Mouse (Mus musculus) kidney, postnatal 10 days (tissue): ENCODE data around the gene Bphl.

Experiments used
- DNase-seq: peaks from one replicate; pipeline ENCODE4 v3.0.0; 2021; ENCODE audit warnings: mixed read lengths

The Bphl gene

DNA sequence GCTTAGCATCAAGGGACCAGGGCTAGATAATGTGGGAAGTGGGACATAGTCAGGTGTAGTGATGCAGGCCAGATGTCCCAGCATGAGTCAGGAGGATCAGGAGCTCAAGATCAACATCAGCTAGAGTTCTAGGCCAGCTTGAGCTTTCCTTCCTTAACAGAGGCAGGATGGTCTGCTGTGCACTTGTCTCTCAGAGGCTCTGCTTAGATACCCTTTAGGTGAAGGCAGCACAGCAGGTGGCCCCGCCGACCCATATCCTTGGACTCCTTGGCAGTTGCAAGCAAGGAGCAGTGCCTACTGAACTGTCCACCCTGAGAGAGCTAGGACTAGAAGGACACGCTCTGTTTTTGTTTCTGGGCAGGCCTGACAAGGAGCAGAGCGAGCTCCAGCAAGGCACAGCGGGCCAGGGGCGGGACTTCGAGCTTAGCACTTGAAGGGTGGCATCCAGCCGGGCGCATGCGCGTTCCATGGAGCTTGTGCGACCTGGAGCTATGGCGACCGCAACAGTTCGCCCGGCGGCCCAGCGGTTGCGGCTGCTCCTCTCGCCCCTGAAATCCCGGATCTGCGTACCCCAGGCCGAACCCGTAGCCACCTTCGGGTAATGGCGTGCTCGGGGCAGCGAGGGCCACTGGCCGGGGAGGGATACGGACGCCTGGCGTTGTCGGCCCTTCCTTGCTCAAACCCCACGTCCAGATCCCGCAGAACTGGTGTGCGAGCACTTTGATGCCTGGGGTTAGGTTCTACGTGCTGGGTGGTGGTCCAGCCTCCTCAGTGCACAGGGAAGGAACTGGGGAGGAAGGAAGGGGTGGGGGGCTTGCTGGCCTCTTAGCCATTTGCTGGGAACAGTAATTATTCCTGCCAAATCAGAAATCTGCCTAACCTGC, at the start of gene Bphl:
Gene Bphl (plus strand): TSS at position 426 of the 884 bp plus-strand sequence.
- peak; percentile 96 for DNase-seq

DNA sequence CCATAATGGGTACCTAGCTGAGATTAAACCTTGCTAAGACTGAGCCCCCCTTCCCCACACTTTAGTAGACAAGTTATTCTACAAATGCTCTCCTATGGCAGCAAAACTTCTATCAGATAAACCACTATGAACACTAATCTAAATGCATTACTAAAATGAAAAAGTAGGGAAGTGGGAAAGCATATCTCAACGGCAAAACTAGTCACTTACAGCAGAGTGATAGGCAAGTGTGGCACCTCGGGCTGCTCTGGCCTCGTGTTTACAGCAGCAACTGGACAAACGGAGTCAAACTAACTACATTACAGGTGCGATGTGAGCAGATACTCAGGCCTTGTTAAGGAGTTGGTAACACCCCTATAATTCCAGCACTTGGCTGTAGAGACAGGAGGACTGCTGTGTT, 47.8 kb upstream of the Bphl start:
- no peak for DNase-seq

GRCm38 (mm10) chr13:33995197-33995596, 42.2 kb upstream of the Bphl start:
- DNase-seq, result peak; percentile 88

DNA sequence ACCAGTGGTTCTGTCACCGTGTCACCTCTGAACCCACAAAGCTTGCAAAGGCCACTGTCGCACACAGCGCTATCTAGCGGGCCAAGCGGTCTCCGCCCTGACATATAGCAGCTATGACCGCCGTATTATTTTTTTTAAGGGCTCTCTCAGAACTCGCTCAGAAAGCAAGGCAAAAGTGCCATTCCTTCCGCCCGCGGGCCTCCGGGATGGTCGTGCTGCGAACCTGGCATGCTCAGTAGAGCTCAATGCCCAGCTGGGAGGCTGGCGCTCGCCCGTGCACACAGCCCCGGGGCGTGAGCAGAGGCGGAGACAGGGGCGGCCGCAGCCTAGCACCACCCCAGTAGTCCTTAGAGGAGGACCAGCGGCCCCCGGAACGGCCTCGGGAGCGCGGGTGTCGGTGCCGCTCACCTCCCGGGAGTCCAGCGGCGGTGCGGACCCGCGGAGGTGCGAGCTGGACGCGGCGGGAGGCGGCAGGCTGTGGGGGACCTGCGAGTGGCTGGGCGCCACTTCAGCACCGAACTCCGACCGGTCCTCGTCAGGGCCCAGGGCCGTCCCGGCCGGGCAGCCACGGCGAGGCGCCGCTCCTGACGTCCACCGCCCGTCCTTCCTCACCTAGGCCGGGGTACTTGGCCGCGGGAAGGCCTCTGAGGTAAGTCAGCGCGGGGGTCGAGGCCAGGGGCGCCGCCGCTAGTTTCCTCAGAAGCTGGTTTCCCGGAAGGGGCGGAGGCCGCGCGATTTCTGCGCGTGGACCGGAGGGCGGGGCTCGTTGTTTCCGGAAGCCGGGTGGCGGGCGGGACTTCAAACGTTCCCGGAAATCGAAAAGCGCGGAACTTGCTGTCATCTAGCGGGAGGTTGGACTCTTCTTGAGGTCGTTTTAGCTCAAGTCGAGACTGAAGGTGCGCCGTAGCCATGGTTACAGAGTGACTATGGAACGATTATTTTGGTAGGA, 35.1 kb upstream of the Bphl start, which contains the start of the genes Ripk1 and Serpinb6a:
Gene Ripk1 (plus strand): TSS at position 306 of the 949 bp plus-strand sequence.
Gene Serpinb6a (minus strand): TSS at position 737 of the 949 bp plus-strand sequence.
- DNase-seq, result peak; percentile 94

DNA sequence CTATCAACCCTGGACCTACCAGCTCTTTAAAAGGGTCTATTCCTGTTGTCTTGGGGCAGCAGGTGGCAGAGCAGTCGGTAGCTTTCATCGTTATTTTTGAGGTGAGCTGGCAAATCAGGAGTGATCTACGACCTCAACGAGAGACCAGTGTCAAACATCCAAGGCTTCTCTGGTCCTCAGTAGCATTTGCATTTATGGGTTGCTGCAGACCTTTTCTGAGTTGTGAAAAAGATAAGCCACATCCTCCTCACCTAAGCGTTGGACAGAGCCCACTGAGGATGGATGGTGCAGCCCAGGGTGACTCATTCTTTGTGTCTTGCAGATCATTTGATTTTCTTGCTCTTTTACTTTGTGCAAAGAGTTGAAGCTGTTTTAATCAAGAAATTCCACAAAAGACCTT, 34.3 kb upstream of the Bphl start:
- DNase-seq, result no peak

- no peak for DNase-seq
These were observed 30.2 kb upstream of the Bphl start for GRCm38 (mm10) chr13:34007234-34007633.

- no peak for DNase-seq
These were observed 20.3 kb upstream of the Bphl start for GRCm38 (mm10) chr13:34016927-34017569.

DNA sequence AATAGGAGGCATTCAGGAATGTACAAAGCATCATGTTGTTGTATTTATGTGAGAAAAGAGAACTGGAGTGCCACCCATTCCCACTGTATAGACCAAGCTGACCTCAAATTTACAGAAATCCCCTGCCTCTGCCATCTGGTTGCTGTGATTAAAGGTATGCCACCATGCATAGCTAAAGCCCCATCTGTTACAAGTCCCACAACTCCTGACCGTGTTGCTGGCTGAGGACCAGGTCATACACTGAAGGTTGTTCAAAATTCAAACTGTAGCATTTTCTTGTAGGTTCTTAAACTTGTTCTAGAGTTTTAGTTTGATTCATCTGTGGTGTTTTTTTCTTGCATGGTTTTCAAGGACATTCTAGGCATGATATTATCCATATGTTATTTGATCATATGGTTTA, 18.9 kb upstream of the Bphl start:
- DNase-seq, result no peak

DNA sequence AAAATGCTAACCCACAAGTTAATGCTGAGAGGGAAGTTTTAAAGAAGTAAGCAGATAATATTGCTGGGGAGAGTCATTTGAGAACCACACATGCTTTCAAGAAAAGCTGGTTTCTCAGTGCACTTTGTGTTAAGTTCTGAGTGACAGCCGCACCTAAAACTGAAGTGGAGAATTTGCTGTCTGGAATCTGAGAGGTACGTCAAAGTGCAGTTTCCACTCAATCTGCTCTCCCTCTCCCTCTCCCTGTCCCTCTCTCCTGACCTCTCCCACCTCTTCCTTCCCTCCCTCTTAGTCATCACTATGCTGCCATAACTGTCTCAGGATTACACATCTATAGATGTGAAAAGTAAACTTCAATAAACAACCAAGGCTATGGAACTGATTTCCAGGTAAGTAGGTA, 15.4 kb upstream of the Bphl start:
- DNase-seq, result no peak

DNA sequence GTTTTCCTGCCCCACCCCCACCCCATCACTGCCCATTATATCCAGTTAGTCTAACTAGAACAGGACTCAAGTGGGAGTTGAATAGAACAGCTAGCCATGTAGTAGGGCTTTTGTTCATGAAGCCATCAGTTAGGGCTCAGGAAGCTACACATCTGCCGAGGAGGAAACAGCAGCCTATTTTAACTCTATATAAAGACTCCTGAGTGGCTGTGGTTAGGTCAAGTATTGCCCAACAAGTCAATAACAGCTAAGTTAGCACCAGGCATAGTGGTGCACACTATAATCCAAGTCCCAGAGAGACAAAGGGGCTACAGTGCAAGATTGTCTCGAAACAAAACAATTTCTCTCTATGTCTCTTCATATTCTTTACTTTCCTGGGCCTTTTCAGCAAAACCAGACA, 5.4 kb upstream of the Bphl start:
- no peak for DNase-seq

DNA sequence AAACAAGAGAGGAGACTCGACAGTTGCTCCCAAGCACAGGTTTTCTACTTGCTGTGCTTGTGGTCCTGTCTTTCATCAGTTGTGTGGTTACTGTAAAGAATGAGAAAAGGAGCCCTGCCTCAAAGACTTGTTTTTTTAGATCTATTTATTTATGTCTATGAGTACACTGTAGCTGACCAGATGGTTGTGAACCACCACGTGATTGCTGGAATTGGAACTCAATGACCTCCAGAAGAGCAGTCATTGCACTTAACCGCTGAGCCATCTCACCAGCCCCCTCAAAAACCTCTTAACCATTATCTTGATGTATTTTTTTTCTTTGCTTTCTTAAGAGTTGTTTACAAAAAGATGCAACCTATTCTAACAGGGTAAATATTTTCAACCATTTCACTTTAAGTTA, 2.0 kb upstream of the Bphl start:
- no peak for DNase-seq

DNA sequence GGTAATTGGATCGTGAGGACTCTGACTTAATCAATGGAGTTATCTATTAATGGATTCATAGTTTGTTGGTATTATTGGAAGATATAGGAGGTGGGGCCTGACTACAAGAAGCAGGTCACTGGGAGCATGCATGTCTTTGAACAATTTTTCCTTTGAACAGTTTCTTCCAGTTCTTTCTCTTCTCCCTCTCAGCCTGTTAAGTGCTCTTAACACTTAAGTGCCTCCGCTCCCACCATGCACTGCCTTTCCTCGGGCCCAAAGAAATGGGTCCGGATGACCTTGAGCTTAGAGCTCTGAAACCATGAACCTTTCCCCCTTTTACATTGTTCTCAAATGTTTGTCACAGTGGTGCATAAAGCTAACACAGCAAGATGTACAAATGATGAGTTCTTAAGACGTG, 671 bp upstream of the Bphl start:
- DNase-seq, result no peak

GRCm38 (mm10) chr13:34038056-34038432, 647 bp downstream of the Bphl start:
- DNase-seq, result peak; percentile 41

DNA sequence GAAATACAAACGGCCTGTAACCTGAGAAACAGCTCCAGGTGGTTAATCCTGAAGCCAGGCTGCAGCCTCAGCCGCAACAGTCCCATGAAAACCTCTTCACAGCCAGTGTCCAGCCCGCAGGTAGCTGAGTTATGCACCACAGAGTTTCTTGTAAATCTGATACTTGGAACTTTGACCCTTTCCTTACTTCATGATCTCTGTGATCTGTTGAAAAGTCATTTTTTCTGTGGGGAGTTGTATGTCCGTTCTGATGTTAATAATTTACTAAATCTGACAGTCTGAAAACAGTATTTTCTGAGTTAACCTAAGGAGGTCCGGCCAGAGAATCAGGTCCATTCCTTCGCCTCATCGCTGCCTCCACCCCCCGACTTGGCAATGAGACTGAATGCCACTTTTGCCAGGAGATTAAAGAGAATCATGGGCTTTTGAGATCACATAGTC, 1.5 kb downstream of the Bphl start:
- peak; percentile 54 for DNase-seq

DNA sequence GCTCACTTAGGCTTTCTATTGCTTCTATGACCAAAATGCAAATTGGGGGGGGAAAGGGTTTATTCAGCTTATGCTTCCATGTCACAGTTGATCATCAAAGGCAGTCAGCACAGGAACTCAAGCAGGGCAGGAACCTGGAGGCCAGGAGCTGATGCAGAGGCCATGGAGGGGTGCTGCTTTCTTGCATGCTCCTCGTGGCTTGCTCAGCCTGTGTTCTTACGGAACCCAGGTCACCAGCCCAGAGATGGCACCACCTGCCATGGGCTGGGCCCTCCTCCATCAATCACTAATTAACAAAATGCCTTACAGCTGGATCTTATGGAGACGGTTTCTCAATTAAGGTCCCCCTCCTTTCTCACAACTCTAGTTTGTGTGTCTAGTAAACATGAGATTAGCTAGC, 2.7 kb downstream of the Bphl start:
- DNase-seq, result no peak

GRCm38 (mm10) chr13:34043716-34044393, 6.5 kb downstream of the Bphl start:
- no peak for DNase-seq

DNA sequence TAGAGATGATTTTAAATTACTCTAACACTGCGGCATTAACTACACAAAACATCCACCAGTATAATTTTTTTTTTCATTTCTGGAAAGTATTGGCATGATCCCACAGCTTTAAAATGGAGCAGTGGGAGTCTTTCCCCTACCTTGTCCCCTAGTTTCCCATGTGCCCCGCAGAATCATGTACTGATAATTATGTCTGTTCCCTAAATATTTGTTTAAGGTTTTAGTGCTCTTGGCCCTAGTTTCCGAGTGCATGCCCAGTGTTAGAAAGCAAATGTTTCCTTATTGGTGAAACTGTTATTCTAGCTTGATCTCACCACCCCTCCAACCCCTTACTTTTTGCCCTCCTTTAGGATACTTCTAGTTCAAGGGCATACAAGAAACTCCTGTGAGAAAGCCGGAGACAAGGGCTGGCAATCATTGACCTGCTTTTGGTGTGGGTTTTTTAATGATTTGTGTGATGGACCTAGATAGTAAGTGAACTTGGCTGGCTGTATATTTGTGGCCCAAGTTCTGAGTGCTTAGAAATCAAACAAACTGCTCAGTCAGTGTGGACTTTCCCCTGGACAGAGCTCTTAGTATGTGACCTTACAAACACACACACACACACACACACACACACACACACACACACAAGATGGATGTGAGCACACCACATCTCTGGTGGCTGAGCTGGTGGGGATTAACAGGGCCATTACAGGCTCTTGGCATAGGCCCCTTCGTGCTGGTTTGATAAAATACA, 8.3 kb downstream of the Bphl start:
- DNase-seq, result peak; percentile 56

DNA sequence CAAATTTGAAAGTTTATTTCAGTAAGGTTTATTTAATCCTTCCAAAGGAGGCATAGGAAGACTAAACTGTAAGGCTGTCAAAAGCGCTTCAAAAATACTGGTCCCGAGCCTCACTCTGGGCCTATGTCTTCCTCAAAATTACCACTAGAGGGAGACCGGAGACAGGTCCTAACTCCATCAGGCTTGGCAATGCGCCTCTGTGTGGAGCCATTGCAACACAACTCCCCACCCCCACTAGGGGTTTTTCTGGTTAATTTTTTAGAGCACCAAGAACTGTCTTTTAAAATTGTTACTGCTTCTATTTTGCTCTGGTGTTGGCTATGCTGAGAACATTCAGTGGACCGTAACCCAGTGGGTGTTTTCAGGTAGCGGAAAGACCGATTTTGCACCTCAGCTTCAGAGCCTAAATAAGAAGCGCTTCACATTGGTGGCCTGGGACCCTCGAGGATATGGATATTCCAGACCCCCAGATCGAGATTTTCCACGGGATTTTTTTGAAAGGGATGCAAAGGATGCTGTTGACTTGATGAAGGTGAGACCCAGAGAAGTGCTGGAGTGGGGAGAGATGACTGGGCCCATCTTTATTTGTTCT, 9.1 kb downstream of the Bphl start:
- peak; percentile 91 for DNase-seq

GRCm38 (mm10) chr13:34047526-34047925, 10.1 kb downstream of the Bphl start:
- DNase-seq, result no peak

DNA sequence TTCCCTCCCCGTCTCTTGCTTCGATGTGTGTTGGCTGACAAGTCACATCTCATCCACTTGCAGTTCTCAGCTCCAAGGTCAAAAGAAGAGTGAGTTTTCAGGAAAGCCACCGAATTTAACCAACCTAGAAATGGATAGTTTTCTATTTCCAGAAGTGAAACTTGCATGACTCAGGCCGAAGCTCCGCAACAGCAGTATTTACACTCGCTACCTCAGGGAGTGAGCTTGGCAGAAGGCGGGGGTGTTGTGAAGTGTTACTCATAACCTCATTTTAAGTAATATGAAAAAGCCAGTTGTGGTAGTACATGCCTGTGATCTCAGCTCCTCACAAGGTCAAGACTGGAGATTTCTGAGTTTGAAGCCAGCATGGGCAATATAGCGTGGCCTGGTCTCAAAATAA, 13.1 kb downstream of the Bphl start:
- no peak for DNase-seq

- DNase-seq, result no peak
These were observed 14.3 kb downstream of the Bphl start for GRCm38 (mm10) chr13:34051692-34052091.
